Mouse (Mus musculus): ENCODE results near the gene Gm35315.
"Not testable (repeated sequence)": the region's sequence is repeated elsewhere in the genome, so short reads cannot be mapped to it uniquely, and the experiment has no call there.

Gm35315 gene

DNA sequence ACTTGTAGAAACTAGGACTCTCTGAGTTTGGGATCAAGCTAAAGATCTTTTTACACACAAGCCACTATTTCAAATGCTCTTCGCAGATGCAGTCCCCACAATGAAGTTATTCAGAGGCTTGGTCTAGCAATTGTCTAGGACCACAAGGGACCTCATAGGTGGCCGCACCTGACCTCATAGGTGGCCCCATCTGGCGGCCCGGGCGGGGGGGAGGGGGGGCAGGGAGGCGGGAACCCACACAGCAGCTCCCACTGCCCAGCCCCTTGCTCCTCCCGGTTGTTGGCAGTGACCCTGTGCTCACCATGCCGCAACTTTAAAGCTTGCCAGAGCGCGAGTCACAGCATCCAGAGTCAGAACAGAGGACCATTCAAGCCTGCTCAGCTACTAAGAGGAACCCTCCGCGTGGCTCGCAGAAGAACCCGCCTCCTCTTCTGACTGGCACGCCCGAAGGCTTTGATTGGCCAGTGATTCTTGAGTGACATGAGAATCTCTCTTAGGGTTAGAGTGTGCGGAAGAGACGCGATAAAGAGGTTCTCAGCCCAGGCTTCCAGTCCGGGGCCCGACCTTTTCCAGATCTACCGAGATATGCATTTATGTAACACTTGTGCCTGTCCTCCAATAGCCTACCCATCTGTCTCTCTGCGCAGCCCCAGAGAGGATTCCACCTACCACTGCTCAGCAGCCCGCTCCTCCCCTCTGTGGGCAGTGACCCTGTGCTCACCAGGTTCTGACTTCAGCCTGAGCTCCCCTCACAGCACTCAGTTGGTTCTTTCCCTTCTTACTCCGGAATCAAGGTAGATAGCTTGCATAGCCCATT, at the start of gene Gm35315:
Gene Gm35315, minus strand, starts transcription at position 391 of the 817 bp plus-strand sequence.
- DNase-seq (ENCODE audit: low spot score) = peak; percentile 69

DNA sequence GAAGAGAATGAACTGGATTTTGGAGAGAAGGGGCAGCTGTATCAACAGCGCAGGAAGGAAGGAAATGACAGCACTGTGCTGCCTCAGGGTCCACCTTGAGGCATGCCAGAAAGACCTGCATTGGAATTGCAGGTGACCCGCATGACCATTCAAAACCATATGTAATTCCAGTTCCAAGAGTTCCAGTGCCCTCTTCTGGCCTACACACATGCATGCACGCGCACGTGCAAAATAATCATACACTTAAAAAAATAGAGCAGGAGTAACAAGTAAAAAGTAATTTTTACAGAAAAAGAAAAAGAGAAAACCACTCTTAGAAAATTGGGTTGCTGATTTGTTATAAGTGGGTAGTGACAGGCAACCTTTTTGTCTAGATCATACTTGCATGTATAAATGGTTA, 48.8 kb upstream of the Gm35315 start:
- DNase-seq (ENCODE audit: low spot score) = no peak

DNA sequence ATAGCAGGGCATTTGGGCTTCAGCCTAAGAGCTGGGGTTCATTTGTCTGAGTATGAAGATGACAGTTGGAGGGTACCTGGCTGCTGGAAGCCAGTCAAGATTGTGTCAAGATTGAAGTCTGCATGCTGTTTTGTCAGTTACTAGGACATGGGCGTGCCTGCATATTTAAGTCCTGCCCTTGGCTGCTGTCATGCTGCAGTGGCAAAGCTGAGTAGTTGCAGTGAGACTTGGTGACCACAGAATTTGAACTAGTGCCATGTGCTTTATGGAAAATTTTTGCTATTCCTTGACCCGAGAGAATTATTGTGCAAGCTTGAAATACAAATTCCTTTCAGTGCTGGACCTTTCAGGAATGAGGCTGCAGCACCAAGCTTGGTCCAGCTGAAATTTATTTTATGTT, 48.1 kb upstream of the Gm35315 start:
- no peak for DNase-seq (ENCODE audit: low spot score)

DNA sequence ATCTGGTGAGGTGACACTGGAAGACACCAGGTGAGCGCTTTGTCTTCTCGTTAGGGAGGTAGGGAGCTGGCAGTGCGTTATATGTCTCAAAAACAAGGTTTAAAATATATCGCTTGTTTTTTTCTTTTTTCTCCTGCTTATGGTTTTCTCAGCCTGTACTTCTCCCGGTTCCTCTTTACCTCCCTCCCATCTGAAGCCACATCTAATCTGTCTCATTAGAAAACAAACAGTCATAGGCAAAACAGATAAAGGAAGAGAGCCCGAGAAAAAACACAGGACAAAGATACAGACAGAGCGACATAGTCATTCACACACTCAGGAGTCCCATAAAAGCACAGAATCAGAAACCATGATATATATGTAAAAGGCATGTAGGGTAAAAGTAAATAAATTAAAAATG, 46.2 kb upstream of the Gm35315 start:
- DNase-seq (ENCODE audit: low spot score) = no peak

DNA sequence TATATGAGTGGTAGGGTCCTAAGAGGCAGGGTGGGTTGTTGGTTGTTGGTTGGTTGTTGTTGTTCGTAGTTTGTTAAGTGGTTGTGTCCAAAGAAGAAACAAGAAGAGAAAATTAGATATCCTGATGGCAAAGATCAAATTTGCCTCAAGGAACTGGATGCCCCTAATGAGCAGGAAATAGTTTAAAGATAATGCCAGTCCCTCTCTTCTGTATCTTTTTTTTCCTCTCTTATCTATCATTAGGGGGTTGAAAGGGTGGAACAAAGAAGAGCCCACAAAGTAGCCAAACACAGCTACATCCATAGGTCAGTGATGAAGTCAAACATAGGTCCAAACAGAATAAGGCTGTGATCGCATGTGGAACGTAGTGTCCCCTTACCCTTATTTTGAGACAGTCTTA, 45.1 kb upstream of the Gm35315 start:
- no peak for DNase-seq (ENCODE audit: low spot score)

DNA sequence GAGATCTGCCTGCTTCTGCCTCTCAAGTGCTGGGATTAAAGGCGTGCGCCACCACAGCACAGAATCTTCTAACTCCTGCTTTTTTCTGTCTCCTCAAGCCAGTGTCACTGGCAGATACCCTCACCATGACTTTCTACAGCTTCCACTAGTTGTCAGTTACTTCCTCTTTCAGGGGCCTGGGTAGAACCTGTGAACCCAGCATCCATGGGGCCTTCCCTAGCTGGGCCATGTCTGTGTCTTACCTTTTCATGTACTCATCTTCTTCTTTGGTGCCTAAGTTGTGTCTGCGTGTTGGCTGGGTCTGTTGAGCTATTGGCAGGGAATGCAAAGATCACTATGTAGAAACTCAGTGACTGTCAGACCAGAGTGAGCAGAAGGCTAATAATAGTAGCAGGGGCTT, 43.6 kb upstream of the Gm35315 start:
- DNase-seq (ENCODE audit: low spot score) = no peak

DNA sequence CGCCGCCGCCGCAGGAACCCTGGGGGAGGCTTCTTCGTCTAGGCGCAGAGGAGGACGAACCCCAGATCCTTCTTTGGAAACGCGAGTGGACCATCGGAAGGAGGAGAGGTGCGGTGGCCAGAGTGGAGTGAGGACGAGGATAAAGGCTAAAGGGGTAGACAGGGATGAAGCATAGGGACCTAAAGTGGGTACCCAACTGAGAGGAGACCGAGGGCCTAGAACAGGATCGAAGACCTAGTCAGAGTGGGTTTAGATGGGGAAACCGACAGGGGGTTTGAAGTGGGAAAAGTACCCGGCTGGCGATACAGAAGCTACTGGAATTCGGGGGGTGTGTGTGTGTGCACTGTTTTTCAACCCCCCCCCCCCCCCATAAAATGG, 41.9 kb upstream of the Gm35315 start:
- DNase-seq (ENCODE audit: low spot score) = no peak

DNA sequence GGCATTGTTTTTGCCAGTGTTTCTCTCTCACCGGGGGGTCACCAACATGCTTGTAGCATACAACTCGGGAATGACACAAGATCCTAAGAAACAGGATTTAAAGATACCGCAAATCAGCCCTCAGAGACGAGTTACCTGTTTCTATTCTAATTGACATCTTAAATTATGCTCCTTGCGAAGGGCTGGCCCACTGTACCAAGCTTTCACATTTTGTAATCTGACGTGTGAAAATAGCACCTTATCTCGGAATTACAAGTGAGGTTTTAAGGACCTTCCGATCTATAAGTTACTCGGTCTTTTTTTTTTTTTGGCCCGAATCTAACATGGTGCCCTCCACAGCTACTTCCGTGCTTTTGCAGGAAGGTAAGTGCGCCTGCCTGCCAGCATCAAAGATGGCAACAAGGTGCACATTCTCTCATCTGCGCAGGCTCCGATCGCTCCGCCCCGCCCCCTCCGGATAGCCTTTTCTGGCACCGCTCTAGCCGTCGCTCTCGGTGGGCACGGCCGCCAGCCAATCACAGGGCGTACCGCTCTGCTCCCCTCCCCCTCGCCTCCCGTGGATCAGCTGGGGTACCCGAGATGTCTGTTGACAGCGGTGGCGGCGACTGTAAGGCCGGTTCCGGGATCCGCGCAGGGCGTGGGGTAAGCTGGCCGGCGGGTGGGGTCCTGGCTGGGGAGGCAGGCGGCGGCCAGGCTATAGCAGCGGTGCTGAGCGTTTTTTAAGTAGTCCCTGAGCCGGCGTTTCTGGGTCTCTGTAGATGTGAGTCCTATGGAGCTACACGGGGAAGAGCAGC, 41.3 kb upstream of the Gm35315 start, which contains the start of gene Chfr:
Gene Chfr, plus strand, starts transcription at position 550 of the 794 bp plus-strand sequence.
- DNase-seq (ENCODE audit: low spot score) = peak; percentile 97

DNA sequence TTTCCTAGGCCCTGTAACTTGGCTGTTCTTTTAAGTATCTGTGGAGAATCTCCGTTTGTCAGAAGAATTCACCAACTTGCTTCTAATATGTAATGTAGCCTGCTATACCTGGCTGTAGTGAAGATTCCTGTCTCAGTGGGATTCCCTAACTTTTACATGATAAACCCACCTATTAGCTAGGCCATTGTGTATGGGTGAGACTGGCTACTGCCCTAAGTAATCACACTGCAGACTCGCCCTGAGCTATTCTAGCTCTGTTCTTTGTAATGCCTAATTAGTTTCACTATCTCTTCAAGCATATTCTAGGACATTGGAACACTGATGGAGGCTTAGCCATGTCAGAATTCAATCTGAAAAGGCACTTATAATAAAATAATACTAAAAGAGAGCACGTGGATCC, 28.2 kb upstream of the Gm35315 start:
- not testable (repeated sequence) for DNase-seq (ENCODE audit: low spot score)

DNA sequence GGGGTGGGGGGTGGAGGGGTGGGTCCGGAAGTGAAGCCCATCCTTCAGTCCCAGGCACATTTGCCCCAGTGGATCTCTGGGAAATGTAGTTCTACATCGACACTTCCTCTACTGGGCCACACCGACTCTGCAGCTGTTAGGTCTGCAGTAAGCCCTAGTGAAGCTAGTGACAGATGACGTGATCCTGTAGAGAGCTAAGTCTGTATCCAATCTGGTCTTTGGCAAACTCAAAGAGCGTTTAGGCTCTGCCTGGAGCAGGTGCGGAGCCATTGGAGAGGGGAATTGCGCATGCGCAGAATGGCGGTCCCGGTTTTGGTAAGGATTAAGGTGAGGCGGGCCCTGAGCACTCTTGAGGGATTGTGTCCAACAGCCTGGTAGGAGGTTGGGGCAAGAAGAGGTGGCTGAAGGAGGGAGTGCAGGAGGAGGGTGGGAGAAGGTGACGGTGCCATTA, 15.8 kb upstream of the Gm35315 start, which contains the start of gene Zfp605:
Gene Zfp605, plus strand, starts transcription at position 102 of the 451 bp plus-strand sequence.
- peak; percentile 52 for DNase-seq (ENCODE audit: low spot score)

DNA sequence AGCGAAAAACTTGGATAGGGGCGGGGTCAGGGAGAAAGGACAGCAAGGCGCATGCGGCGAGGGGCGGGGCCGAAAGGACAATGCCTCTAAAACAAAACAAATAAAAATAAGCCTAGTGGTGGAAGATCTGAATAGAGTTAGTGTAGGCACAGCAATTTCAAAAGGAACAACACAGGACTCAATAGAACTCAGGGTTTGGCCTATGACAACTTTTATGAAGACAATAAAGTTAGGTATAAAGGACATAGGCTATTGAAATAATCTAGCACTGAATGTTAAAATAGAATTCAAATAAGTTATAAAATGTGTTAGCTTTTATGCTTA, 14.0 kb upstream of the Gm35315 start:
- DNase-seq (ENCODE audit: low spot score) = peak; percentile 78

DNA sequence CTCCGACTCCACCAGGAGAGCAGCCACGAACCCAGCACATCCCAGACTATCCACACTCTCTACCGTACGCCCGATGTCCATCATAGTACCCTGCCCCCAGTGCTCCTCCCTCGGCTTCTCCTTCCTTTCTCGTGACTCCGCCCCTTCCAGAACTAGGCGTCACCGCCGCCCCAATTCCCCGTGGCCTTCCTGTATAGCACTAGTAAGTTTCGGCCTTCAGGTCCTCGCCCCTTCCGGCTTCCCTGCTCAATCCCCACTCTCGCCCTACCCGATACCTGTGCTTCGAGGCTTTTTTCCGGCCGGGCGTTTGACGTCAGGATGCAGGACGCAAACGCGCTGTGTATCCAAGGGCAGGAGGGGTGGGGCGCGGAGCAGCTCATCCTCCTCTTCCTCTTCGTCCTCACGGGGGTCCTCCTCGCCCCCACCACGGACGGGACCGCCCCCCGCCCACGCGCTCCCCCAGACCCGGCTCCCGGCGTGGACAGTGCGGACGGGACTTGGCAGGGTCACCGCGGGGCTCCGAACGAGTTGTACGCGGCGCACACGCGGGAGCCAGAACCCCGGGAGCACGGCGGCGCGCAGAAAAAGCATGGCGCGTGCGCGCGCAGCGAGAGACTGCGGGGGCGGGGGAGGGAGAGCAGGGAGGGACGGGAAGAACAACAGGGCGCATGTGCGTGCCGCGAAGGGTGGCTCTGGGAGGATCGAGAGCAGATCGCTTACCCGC, 13.5 kb upstream of the Gm35315 start, which contains the start of gene Gtpbp6:
Gene Gtpbp6, minus strand, starts transcription at position 617 of the 724 bp plus-strand sequence.
- peak; percentile 70 for DNase-seq (ENCODE audit: low spot score)

DNA sequence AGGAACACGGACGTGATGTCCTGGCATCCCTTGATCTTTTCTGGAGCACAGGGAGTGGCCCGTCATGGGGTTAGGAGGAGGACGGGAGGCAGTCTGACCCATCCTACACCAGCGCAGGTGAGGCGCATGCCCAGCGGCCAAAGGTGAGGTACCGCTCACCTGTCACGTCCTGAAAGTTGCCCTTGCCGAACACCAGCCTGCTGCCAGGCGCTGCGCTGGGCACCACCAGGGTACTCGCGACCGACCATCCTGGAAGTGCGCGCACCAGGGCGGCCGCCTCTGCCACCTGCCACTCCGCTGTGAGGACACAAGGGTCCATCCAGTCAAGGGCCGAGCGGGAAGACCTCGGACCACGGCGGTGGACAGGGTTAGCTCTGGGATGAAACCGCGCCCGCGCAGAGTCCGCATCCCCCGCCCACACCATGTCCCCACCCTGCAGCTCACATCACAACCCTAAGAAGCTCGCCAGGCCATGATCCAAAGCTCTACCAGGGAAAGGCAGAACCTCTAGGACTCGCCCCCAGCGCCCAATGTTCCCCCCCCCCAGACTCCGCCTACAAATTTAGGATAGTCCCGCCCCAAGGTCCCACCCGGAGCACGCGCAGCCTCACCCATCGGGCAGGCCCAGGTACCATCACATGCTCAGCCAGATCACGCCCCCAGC, 12.8 kb upstream of the Gm35315 start:
- DNase-seq (ENCODE audit: low spot score) = no peak

DNA sequence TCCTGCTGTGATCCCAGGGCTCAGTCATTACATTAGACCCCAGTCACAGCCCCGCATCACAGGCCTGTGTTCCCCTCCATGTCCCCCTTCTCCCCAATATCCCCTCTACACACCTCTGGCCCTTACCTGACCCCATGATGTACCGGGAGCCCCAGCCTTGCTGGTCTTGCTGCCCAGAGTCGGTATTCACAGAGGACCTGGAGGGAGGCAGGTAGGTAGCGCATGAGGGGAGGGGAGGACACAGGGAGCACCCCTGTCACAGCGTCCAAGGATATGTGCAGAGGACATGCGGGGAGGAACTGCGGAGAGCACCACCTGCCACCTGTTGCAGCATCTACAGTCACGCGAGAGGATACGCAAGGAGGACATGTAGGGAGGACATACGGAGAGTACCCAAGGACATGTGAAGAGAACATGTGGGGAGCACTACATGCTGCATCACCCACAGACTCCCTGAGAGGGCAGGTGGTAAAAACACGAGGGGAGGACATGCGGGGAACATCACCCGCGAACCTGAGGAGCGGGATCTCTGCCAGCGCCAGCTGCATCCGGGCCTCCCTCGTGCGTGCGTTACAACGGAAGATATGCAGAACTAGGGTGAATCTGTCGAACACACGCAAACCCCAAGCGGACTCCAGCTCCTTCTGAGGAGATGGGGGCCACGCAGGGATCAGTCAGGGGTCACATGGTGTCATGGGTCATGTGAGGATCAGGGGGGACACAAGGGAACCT, 12.1 kb upstream of the Gm35315 start:
- no peak for DNase-seq (ENCODE audit: low spot score)

DNA sequence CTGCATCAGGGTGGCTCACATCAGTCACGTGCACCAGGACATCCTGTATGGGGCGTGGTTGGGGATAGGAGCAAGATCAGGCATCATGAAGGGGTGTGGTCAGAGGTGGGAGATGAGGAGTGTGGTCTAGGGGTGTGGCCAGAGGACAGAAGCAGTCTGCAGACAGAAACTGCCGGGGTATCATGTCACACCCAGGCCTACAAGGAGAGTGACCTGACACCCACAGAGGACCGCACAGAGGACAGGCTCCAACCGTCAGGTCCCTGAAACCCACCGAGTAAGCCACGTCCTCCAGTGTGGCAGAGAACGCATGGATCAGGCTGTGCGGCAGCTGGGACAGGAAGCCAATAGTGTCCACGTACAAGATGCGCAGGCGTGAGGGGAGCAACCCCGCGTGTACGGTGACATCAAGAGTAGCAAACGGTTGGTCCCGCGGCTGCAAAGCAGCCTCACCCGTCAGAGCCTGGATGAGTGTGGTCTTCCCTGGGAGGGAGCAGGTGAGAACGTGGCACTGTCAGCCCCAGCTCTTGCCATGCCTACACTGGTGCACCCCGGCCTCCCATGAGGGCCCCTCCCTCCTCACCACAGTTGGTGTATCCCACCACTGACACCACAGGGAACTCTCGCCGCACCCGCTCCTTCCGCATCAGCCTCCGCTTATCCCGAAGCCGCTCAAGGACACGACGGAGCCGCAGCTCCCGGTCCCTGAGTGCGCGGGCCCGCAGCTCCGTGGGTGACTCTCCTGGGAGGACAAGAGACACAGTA, 10.6 kb upstream of the Gm35315 start:
- no peak for DNase-seq (ENCODE audit: low spot score)

DNA sequence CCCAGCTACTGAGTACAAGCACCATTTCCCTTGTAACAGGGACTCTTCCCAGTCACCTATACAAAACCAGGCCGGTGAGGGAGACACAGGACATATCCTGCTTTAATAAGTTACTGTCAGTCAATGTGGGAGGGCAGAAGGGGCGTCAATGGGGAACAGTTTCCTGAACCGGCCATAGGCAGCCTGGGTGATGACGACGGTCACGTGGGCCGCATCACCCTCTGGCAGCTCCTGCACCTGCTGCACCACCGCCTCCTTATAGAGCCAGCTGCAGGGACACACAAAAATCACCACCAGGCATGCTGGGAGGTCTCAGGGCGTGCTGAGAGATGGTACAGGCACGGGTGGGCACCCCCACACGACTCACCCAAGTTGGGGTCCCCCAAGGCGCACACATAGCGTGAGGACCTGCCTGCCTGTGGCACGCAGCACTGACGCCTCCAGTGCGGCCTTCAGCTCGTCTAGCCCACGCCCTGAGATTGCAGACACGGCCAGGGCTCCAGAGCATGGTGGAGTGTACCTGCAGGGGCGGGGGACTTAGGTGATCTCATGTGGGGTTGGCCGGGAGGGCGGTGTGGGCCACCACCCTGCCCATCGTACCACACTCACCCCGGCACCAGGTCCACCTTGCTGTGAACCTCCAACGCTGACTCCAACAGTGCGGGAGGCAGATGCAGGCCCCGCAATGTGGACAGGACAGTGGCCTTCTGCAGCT, 9.8 kb upstream of the Gm35315 start:
- DNase-seq (ENCODE audit: low spot score) = no peak

DNA sequence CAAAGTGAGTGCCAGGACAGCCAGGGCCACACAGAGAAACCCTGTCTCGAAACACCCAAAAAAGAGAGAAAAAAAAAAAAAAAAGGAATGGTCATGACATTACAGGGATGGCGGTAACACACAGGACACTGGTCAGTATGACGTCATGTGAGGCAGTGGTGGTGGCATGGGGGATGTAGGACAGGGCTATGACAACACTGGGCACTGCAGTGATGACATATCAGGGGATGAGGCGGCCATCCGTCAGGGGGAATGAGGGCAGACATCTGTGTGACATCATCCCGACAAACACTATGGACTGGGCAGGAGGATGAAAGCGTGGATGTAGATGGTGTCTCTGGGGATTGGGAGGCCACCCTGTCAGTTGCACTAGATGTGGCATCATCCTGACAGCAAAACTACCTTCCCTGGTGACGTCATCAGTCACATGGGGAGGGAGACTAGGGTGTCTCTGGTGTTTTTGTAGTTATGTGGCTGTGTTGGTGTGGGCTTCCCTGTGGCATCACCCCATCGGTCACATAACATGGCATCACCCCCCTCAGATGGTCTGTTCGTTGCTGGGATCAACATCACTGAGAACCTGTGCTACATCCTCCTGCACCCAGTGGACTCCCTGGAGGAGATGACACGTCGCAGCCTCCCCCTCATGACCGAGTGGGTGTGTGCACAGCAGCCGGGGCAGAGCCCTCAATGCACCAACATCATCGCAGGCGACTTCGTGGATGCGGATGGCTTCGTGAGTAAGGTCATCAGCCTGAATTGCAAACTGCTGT, 8.8 kb upstream of the Gm35315 start:
- DNase-seq (ENCODE audit: low spot score) = no peak

DNA sequence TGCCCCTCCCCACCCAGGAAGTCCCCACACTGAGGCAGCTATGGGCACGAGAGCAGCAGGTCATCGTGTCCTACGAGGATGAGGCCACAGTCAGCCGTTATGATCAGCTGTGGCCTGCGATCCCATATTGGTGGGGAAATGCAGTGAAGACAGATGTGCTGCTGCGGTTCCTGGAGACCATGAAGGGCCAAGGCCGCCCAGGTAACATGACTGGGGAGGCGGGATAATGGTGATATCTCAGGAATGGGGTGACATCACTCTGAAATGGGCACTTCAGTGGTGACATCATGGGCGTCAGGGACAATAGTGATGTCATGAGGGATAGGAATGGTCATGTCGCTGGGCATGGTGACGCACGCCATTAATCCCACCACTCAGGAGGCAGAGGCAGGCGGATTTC, 8.2 kb upstream of the Gm35315 start:
- no peak for DNase-seq (ENCODE audit: low spot score)

Data from spleen, adult 12 weeks (tissue).